Mouse (Mus musculus): ENCODE results near the gene Vamp1. TPM values are rescaled to one million over a fixed set of nuclear protein-coding genes. Genes with fewer than 3 reads are reported as not detected.
"Not testable (repeated sequence)": the region's sequence is repeated elsewhere in the genome, so short reads cannot be mapped to it uniquely, and the experiment has no call there.

Vamp1 gene
- polyA plus RNA-seq, 1 experiment from 2014 or later, result 4.2 TPM

DNA sequence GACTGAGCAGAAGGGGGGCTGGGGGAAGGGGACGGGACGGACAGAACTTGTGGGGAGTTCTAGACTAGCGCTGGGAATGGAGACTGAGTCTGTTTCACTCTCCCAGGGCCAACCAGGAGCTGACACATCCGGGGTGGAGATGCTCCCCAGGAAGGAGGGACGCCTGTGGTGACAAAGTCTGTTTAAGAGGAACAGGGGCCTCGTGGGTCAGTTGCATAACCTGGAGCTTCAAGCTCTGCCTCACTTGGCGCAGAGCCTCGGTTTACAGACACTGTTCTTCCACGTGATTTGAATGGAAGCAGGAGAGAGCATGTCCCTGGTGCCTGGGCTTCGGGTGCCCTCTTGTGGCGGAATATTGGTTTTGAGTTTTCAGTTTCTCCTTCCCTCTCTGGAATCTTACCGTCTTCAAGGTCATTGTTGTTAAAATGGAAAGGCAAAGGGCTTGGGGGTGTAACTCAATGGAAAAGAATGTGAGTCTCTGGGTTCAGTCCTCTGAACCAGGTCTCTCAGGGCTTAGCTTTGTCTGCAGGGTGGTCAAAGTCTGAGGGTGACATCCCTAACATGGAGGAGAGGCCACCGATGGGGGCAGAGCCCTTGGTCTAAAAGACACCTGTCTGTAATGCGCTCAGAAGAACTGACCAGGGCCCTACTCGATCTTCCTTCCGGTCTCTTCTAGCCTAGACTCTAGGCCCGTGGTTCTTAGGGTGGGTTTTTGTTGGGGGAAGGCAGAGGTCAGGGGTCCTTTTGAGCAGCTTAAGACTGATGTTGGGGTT, 56.3 kb downstream of the Vamp1 start:
- 0 out of 2 replicates have a peak, but pooled peaks cover 3% of the 10 kb centered on the region for H3K4me1 ChIP-seq (replicated peaks)
- H3K9ac ChIP-seq, result peak overlapping the region; percentile 47; the same call in 1 of the 2 replicates
- H3K27ac ChIP-seq (ENCODE audit: poor library complexity, severe bottlenecking), result no peak overlapping the region
- H3K4me2 ChIP-seq, result peak overlapping the region; percentile 56
- H3K27me3 ChIP-seq (replicated peaks), result 0 out of 2 replicates have a peak, but pooled peaks cover 10% of the 10 kb centered on the region
- H3K9me3 ChIP-seq (replicated peaks), result no peaks in the 10 kb centered on the region
- H3K4me3 ChIP-seq, result no peak overlapping the region
- WGBS, result 14% methylated on average over 17 of the region's 17 CpGs
- H3K36me3 ChIP-seq, result no peaks in the 10 kb centered on the region
- ATAC-seq (ENCODE audit: insufficient number of reproducible peaks, low FRiP score), result peak; percentile 86

DNA sequence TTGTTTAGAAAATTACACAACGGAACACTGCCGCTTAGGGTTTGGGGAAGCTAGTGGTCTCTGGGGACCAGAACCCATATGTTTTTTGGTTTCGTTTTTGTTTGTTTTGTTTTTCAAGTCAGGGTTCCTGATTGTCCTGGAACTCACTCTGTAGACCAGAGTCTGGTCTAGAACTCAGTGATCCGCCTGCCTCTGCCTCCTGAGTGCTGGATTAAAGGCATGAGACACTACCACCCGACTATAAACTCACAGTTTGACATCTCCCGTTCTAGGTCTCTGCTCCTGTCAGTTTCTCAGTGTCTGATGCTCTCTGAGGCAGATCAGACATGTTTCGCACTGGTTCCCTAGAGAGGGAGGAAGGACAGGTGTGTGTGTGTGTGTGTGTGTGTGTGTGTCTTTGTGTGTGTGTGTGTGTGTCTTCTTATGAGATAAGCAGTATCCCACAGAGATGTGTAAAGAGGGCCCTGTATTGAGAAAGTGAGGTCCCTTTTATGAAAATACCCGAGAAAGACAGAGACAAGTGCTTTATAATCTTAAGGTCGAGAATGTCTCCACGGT, 57.0 kb downstream of the Vamp1 start:
- no peaks in the 10 kb centered on the region for H3K9me3 ChIP-seq (replicated peaks)
- no peak overlapping the region for H3K9ac ChIP-seq
- no peak overlapping the region for H3K4me2 ChIP-seq
- 77% methylated on average over 10 of the region's 10 CpGs for WGBS
- H3K36me3 ChIP-seq, result no peaks in the 10 kb centered on the region
- H3K4me3 ChIP-seq, result no peak overlapping the region
- no peak for ATAC-seq (ENCODE audit: insufficient number of reproducible peaks, low FRiP score)
- 0 out of 2 replicates have a peak, but pooled peaks cover 3% of the 10 kb centered on the region for H3K4me1 ChIP-seq (replicated peaks)
- H3K27me3 ChIP-seq (replicated peaks), result 0 out of 2 replicates have a peak, but pooled peaks cover 10% of the 10 kb centered on the region
- H3K27ac ChIP-seq (ENCODE audit: poor library complexity, severe bottlenecking), result no peak overlapping the region

DNA sequence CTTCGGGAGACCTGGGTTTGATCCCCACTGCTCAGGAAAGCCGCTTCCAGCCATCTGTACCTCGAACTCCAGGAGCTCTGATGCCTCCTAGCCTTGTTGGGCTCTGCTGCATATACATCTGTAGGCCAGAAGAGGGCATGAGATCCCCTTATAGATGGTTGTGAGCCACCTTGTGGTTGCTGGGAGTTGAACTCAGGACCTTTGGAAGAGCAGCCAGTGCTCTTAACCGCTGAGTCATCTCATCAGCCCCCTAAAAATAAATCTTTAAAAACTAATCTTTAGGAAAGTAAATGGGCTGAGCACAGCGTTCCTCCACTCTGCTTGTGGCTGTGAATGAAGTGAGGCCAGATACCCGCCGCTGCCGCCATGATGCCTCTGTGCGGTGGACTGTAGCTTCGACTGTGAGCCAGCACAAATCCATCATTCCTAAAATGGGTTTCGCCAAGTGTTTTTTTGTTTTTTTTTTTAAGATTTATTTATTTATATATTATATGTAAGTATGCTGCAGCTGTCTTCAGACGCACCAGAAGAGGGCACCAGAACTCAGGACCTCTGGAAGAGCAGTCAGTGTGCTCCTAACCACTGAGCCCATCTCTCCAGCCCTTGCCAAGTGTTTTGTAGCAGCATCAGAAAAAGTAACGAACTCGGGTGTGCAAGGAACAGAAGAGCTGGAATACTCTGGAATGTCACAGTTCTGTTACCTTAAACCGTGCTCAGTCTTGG, 59.7 kb downstream of the Vamp1 start:
- 0 out of 2 replicates have a peak, but pooled peaks cover 3% of the 10 kb centered on the region for H3K4me1 ChIP-seq (replicated peaks)
- H3K36me3 ChIP-seq, result no peaks in the 10 kb centered on the region
- WGBS, result 59% methylated on average over 15 of the region's 15 CpGs
- 0 out of 2 replicates have a peak, but pooled peaks cover 10% of the 10 kb centered on the region for H3K27me3 ChIP-seq (replicated peaks)
- ATAC-seq (ENCODE audit: insufficient number of reproducible peaks, low FRiP score), result no peak
- no peak overlapping the region for H3K4me3 ChIP-seq
- no peak overlapping the region for H3K9ac ChIP-seq
- no peaks in the 10 kb centered on the region for H3K9me3 ChIP-seq (replicated peaks)
- H3K4me2 ChIP-seq, result no peak overlapping the region
- no peak overlapping the region for H3K27ac ChIP-seq (ENCODE audit: poor library complexity, severe bottlenecking)

DNA sequence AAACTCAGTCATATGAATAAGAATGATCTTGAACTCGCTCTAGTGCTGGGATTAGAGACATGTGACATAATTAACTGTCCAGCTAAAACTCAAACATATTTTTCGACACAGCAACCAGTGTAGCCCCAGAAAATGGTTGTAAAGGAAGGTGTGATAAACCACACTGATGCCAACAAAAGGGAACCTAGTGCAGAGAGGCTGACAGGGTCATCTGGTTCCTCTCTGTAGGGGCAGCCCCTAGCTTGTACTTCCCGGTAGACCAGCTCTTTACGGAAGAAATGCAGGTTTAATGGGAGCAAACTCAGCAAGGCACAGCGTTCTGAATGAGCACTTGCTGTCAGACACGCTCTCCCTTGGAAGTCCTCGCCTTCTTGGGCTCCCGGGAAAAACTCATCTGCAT, 64.4 kb downstream of the Vamp1 start:
- no peak overlapping the region for H3K27ac ChIP-seq (ENCODE audit: poor library complexity, severe bottlenecking)
- H3K4me1 ChIP-seq (replicated peaks), result no peaks in the 10 kb centered on the region
- no peaks in the 10 kb centered on the region for H3K36me3 ChIP-seq
- H3K9ac ChIP-seq, result no peak overlapping the region
- no peak overlapping the region for H3K4me3 ChIP-seq
- H3K4me2 ChIP-seq, result no peak overlapping the region
- H3K27me3 ChIP-seq (replicated peaks), result 0 out of 2 replicates have a peak, but pooled peaks cover 10% of the 10 kb centered on the region
- no peak for ATAC-seq (ENCODE audit: insufficient number of reproducible peaks, low FRiP score)
- H3K9me3 ChIP-seq (replicated peaks), result no peaks in the 10 kb centered on the region
- 56% methylated on average over 8 of the region's 8 CpGs for WGBS

DNA sequence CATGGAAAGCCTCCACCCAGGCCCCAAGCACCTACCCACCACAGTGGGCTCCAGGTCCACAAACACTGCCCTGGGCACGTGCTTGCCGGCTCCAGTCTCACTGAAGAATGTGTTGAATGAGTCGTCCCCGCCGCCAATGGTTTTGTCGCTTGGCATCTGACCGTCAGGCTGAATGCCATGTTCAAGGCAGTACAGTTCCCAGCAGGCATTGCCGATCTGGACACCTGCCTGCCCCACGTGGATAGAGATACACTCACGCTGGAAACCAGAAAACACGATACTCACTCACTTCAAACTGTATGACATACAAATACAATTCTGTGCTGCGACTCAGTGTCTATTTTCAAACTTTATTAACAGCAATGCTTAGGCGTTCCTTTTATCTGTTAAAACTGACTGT, 67.4 kb downstream of the Vamp1 start:
- H3K4me1 ChIP-seq (replicated peaks); H3K4me3 ChIP-seq; H3K9me3 ChIP-seq (replicated peaks); ATAC-seq (ENCODE audit: insufficient number of reproducible peaks, low FRiP score); H3K9ac ChIP-seq; H3K4me2 ChIP-seq; H3K36me3 ChIP-seq; H3K27me3 ChIP-seq (replicated peaks); H3K27ac ChIP-seq (ENCODE audit: poor library complexity, severe bottlenecking): not testable (repeated sequence)
- 88% methylated on average over 13 of the region's 13 CpGs for WGBS

DNA sequence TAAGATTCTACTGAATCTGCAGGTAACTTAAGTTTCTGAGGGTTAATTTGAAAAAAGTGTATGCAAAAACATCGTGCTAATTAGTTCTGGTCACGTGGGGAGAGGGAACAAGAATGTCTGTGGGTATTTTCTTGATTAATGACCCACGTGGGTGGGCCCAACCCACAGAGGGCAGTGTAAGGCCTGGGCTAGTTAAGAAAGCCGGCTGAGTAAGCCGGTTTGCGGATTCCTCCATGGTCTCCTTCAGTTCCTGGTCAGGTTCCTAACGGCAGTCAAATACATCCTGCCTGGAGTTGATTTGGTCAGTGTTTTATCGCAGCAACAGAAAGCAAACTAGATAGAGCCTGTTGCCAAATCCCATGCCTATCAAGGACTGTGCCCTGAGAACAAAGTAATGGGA, 68.9 kb downstream of the Vamp1 start:
- WGBS, result 47% methylated on average over 8 of the region's 8 CpGs
- Histone ChIP-seq H3K4me1 (replicated peaks) (no peaks in the 10 kb centered on the region), H3K9ac (no peak overlapping the region), H3K27ac (ENCODE audit: poor library complexity, severe bottlenecking) (no peak overlapping the region), H3K36me3 (no peaks in the 10 kb centered on the region), H3K4me2 (no peak overlapping the region), H3K4me3 (no peak overlapping the region), H3K27me3 (replicated peaks) (0 out of 2 replicates have a peak, but pooled peaks cover 5% of the 10 kb centered on the region), H3K9me3 (replicated peaks) (no peaks in the 10 kb centered on the region)
- no peak for ATAC-seq (ENCODE audit: insufficient number of reproducible peaks, low FRiP score)

DNA sequence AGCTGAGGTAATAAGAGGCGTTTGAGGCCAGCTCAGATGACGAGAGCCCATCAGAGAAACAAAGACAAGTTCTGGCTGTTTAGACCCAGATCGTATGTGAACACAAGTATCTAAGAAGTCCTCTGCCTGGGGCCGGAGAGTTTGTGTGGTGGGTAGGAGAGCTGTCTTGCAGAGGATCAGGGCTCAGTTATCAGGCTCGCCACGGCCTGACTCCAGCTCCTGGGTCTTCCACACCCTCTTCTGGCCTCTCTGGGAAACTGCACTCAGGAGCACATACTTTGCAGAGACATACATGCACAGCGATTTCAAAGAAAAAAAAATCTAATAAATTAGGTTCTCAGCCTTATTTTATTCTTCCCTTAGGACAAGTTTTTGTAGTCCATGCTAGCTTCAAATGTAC, 69.4 kb downstream of the Vamp1 start:
- H3K9ac ChIP-seq, result no peak overlapping the region
- ATAC-seq (ENCODE audit: insufficient number of reproducible peaks, low FRiP score), result no peak
- H3K4me3 ChIP-seq, result no peak overlapping the region
- no peaks in the 10 kb centered on the region for H3K9me3 ChIP-seq (replicated peaks)
- H3K4me1 ChIP-seq (replicated peaks), result no peaks in the 10 kb centered on the region
- no peak overlapping the region for H3K27ac ChIP-seq (ENCODE audit: poor library complexity, severe bottlenecking)
- H3K27me3 ChIP-seq (replicated peaks), result 0 out of 2 replicates have a peak, but pooled peaks cover 5% of the 10 kb centered on the region
- no peaks in the 10 kb centered on the region for H3K36me3 ChIP-seq
- no peak overlapping the region for H3K4me2 ChIP-seq
- 84% methylated on average over 7 of the region's 7 CpGs for WGBS

DNA sequence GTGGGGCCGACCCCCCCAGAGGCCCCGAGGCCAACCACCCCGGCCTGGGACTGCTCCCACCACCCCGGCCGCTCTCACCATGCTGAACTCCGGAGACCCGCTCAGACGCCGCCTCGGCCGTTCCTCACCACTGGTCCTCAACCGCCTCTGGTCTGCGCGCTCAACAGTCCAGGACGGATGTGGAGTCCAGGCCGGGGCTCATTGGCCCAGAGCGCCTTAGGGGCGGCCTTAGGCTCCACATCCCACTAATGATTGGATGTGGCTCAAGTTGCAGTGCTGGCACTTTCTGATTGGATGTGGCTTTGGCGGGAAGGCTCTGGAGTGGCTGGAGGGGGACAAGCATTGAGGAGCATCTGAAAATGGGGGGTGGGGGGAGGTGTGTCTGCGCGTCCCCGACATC, 70.5 kb downstream of the Vamp1 start, which contains the start of gene Tuba3a:
Tuba3a (minus strand) TSS at position 153 of the 400 bp plus-strand sequence.
- Histone ChIP-seq H3K36me3 (no peaks in the 10 kb centered on the region), H3K9ac (no peak within 1 kb of the TSS), H3K9me3 (replicated peaks) (no peaks in the 10 kb centered on the region), H3K27me3 (replicated peaks) (0 out of 2 replicates have a peak, but pooled peaks cover 5% of the 10 kb centered on the region), H3K4me3 (no peak within 1 kb of the TSS), H3K27ac (ENCODE audit: poor library complexity, severe bottlenecking) (no peak within 1 kb of the TSS), H3K4me2 (no peak within 1 kb of the TSS), H3K4me1 (replicated peaks) (no peaks in the 10 kb centered on the region)
- ATAC-seq (ENCODE audit: insufficient number of reproducible peaks, low FRiP score), result no peak
- 94% methylated on average over 22 of the region's 22 CpGs for WGBS

DNA sequence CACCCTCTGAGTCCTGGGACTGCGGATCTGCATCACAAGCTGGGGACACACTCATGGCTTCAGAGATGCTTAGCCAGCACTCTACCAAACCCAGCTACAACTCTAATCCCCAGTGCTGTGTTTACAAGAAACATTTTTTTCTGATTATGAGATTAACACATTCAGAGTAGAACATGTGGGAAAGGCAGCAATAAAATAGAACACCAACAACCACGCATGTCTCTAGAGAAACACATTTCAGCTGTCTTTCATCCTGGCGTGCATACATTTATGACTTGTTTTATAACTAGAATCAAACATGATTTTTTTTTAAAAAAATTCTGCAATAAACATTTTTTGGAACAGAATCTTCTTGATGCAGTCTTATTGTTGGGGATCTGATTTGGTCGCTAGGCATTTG, 71.6 kb downstream of the Vamp1 start:
- H3K4me3 ChIP-seq, result no peak overlapping the region
- H3K27me3 ChIP-seq (replicated peaks), result 0 out of 2 replicates have a peak, but pooled peaks cover 5% of the 10 kb centered on the region
- no peak overlapping the region for H3K4me2 ChIP-seq
- no peak for ATAC-seq (ENCODE audit: insufficient number of reproducible peaks, low FRiP score)
- H3K9ac ChIP-seq, result no peak overlapping the region
- H3K27ac ChIP-seq (ENCODE audit: poor library complexity, severe bottlenecking), result no peak overlapping the region
- no peaks in the 10 kb centered on the region for H3K9me3 ChIP-seq (replicated peaks)
- no peaks in the 10 kb centered on the region for H3K36me3 ChIP-seq
- WGBS, result 84% methylated on average over 4 of the region's 4 CpGs
- H3K4me1 ChIP-seq (replicated peaks), result no peaks in the 10 kb centered on the region

DNA sequence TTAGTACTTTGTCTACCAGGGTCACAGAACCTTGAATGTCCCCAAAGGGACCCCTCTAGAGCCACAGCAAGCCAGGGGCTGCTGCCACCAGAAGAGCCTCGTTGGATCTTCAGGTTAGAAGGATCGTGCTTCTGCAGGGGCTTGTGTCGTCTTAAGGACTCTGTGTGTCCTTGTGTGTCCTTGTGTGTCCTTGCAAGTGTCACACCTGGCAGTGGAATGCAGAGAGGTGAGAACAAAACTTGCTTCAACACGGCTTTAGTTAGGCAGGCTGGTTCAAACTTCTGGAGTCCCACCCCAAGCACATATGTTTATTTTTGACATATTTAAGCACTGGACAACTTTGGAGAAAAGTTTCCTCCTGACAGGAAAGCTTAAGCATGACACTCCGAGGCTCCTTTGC, 73.4 kb downstream of the Vamp1 start:
- Histone ChIP-seq H3K9me3 (replicated peaks) (no peaks in the 10 kb centered on the region; the same call in 1 of the 2 replicates), H3K4me2 (no peak overlapping the region), H3K36me3 (no peaks in the 10 kb centered on the region), H3K9ac (no peak overlapping the region), H3K4me1 (replicated peaks) (no peaks in the 10 kb centered on the region), H3K27me3 (replicated peaks) (0 out of 2 replicates have a peak, but pooled peaks cover 5% of the 10 kb centered on the region), H3K4me3 (no peak overlapping the region), H3K27ac (ENCODE audit: poor library complexity, severe bottlenecking) (no peak overlapping the region)
- 66% methylated on average over 5 of the region's 5 CpGs for WGBS
- ATAC-seq (ENCODE audit: insufficient number of reproducible peaks, low FRiP score), result no peak

DNA sequence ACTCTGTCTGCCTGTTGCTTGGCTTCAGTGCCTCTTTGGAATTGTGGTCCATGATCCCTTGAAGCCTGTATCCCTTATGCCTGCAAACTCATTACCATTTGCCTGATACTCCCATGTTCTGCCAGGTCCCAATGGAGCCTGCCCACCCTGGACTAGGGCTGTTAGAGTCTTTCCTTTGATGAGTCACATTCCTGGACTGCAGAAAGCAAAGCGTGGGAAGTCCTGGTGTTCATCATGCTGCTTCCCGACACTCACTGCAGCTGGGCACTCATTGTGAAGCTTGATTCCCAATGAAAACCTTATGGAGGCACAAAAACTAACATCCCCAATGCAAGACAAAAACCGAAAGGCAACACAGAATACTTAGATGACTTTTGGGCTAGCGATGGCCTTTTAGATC, 76.0 kb downstream of the Vamp1 start:
- no peak overlapping the region for H3K27ac ChIP-seq (ENCODE audit: poor library complexity, severe bottlenecking)
- H3K4me2 ChIP-seq, result no peak overlapping the region
- H3K4me3 ChIP-seq, result no peak overlapping the region
- H3K36me3 ChIP-seq, result no peaks in the 10 kb centered on the region
- no peaks in the 10 kb centered on the region; the same call in 1 of the 2 replicates for H3K9me3 ChIP-seq (replicated peaks)
- WGBS, result 51% methylated on average over 4 of the region's 4 CpGs
- no peak for ATAC-seq (ENCODE audit: insufficient number of reproducible peaks, low FRiP score)
- H3K4me1 ChIP-seq (replicated peaks), result no peaks in the 10 kb centered on the region
- no peak overlapping the region for H3K9ac ChIP-seq
- H3K27me3 ChIP-seq (replicated peaks), result 0 out of 2 replicates have a peak, but pooled peaks cover 5% of the 10 kb centered on the region

All from heart, embryonic 12.5 days (tissue).